Mouse (Mus musculus) gastrocnemius, adult 18-20 months (tissue): Measurements from ENCODE around the gene Dap. TPM values are rescaled to one million over a fixed set of nuclear protein-coding genes. Genes with fewer than 3 reads are reported as not detected.
A peak's percentile ranks its signal among the peaks of the same experiment; 100 is the strongest.

Experiments used
- DNase-seq: peaks from one replicate; pipeline ENCODE4 v3.0.0; 2021; ENCODE audit warnings: low spot score
- total RNA-seq, 2 experiments: library from RNA; stranded (reverse); gene quantifications; 2 replicates each; pipeline ENCODE4 v1.2.3; 2021

Dap gene
- total RNA-seq, 2 experiments from 2014 or later = 8.5 to 8.9 TPM

GRCm38 (mm10) chr15:31299258-31299917, 75.3 kb downstream of the Dap start:
- peak; percentile 21 for DNase-seq

DNA sequence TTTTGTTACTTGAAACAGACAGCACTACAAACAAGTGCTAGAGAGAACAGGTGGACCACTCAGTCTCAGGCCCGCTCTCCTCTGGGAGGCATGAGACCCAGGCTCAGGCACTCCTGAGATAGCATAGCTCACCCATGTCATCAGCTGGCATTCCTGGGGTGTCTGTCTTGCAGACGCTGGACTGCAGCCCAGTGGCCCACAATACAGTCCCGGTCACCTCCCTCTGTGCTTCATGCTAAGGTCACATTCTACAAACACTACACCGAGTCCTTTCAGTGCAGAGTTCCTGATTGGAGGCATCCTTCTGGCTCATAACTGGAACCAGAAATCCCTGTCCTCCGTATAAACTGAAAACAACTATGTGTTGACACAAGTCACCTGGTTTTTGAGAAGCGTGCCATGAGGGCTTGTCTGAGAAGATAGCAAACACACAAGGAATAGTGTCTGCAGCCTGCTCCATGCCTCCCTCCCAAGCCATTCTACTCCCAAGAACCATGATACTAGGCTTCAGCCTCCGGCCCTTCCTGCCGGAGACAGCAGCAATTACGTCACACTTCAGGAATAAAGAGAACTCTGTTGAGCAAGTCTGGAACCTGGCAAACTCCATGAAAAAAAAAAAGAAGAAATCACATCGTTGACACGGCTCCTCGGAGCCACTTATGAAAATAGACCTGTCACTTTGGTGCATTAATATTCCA, 78.3 kb downstream of the Dap start:
- no peak for DNase-seq

DNA sequence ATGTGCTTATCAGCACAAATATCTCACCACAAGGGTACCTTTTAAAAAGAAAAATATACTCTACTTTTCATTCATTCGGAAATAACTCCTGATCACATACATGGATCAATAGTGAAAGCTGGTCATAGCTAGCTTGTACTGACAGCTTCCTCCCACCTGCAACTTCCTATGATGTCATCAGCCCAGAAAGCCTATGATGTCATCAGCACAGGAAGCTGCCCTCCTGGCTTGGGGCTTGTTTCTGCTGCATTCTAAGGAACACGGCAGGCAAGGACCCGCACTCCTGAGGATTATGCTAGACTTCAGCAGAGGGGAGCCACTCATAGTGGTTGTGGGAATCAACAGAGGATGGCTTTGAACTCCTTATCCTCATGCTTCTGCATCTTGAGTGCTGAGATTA, 80.2 kb downstream of the Dap start:
- no peak for DNase-seq

GRCm38 (mm10) chr15:31305181-31305580, 81.1 kb downstream of the Dap start:
- no peak for DNase-seq

DNA sequence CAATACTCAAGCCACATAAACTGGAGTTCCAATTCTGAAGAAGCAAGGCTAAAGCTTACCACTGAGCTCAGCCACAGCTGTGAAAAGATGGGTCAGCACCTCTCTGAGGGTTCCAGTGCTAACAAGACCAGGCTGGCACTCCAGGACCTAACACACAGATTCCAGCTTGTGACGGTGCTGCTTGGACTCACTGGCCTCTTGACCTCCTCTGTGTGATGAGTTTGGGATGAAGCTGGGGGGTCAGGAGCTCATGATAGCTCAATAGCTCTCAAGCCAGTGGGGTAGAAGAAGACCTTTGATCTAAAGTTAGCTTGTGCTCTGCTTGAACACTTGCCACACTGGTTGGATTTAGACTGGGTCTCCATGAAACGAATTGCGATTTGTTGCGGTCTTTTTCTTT, 82.6 kb downstream of the Dap start:
- DNase-seq = no peak

DNA sequence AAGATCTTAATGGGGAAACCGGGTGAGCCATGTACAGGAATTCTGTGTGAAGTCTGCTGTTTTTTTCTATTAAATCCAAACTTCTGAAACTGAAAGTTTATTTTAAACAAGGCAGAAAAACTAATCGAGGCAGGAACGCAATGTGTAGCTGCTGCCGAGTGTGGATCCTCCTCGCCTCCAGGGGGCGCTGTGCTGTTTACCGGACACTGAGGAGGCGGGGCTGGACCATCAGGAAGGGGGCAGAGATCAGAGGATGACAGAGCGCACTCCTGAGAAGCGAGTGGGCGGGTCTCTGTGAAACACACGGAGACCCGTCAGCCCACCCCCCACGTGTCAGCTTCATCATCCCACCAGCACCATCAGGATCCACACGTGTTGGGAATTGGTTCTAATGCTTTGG, 85.4 kb downstream of the Dap start:
- DNase-seq = no peak

DNA sequence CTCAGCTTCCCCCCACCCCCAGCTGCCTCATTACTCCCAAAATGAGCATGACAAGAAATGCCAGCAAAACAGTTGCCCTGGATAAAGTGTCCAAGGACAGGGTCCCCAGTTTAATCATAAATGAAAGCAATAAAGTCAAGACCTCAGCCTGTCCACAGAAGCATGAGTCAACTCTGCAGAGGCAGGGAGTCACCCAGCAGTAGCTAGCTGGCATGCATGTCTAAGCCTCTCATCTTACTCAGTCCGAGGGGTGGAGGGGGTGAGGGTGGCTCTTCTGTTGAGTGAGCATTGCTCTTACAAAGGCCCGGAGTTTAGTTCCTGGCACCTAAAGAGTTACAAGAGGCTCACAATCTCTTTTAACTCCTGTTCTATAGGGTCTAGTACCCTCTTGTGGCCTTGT, 87.9 kb downstream of the Dap start:
- DNase-seq = no peak

DNA sequence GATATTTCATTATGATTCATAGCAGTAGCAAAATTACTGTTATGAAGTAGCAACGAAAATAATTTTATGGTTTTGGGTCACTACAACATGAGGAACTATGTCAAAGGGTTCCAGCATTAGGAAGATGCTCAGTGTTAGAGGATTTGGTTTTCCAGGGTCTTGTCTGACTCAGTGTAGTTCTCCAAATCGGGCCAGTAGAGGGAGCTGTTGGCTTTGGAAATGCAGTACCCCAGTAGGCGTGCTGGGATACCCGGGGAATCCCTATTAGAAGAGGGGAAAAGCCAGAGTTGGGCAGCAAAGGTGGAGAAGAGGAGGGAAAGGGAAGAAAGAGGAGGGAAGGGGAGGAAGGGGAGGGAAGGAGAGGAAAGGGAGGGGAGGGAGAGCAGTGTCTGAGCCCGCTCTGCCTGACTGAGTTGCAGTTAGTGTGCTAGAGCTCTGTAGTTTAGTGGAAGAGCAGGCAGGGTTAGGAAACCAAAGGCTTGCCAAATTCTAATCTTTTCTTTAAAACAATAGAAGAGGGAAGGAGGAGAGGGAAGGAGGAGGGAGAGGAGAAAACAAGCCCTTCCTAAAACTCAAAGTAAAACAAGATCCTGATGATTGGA, 91.6 kb downstream of the Dap start:
- DNase-seq = peak; percentile 83

DNA sequence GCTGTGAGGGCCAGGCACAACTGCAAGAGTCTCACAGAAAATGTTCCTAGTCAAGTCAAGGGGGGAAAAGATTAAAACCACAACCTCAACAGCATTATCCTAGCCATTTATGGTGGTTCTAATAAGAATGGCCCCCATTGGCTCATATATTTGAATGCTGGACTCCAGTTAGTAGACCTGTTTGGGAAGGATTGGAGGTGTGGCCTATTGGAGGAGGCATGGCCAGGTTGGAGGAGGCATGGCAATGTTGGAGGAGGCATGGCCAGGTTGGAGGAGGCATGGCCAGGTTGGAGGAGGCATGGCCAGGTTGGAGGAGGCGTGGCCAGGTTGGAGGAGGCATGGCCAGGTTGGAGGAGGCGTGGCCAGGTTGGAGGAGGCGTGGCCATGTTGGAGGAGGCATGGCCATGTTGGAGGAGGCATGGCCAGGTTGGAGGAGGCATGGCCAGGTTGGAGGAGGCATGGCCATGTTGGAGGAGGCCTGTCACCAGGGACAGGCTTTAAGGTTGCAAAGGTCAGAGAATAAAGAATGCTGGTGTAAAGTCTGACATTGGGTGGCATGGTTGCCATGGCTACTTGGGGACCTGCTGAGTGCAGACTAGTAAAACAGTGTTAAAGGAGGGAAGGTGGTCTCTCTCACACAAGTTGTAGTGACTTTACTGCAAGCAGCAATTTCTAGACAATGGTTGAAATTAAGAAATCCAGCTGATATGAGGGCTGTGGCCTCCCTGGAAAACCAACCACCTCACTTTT, 93.1 kb downstream of the Dap start:
- DNase-seq = no peak

GRCm38 (mm10) chr15:31318158-31318955, 94.2 kb downstream of the Dap start:
- no peak for DNase-seq

DNA sequence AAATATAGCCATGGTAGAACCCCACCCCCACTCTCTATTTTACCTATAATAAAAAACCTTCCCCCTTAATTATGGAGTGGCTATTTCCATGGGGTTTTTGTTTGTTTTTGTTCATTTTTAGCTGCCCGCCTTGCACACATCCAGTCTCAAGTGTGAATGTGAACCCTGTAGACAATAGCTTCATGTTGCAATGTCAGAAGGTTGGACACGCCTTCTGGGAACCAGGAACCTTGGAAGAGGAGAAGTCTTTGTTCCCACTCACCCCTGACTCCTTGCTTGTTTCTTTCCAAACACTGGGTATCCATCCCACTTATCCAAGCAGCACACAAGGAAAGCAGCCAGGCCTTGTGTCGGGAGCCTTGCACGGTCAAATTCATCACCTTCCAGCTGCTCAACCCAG, 94.9 kb downstream of the Dap start:
- no peak for DNase-seq

- no peak for DNase-seq
These were observed 96.7 kb downstream of the Dap start for GRCm38 (mm10) chr15:31320598-31321377.

DNA sequence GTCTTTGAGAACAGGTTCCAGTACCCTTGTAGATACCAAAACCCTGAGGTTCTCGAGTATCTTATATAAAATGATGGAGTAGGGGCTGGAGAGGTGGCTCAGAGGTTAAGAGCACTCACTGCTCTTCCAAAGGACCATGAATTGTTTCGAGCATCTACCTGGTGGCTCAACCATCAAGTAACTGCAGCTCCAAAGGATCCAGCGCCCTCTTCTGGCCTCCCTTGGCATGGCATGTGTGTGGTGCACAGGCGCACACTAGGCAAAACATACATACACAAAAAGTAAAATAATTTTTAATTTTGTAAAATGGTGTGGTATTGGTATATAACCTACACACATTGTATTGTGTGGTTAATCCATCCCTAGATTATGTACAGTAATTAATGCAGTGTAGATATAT, 99.6 kb downstream of the Dap start:
- DNase-seq = no peak

Other genes with a start within 250 kb of the Dap start
- 10 to 100 TPM; 16.8 to 19.0 TPM for gene Ankrd33b, start 143.4 kb downstream of the Dap start, total RNA-seq
- gene Ropn1l, start 229.4 kb downstream of the Dap start, total RNA-seq = not detected